Comparison of ENCODE assay signal across 8 mouse cellular contexts in genomic region chr12:91326104-91326503, GRCm38 (mm10). TPM values are rescaled to one million over a fixed set of nuclear protein-coding genes. Genes with fewer than 3 reads are reported as not detected.
A peak's percentile ranks its signal among the peaks of the same experiment; 100 is the strongest.
DNase-seq lines count a peak whose midpoint lies in the region; ATAC-seq and TF ChIP-seq lines count a peak whose summit lies in the region.

No protein-coding gene starts in this region.

- no peaks in the 10 kb centered on the region for H3K36me3 ChIP-seq in heart, postnatal 0 days (replicated peaks; ENCODE audit: control insufficient read depth, insufficient read depth, low read length)
- H3K36me3 ChIP-seq in midbrain, embryonic 16.5 days (ENCODE audit: control insufficient read depth, insufficient read depth, low read length): no peaks in the 10 kb centered on the region

- ATAC-seq in heart, postnatal 0 days (ENCODE audit: insufficient read depth, low read depth): no peak
- peak; percentile 72; the same call in 1 of the 2 replicates for ATAC-seq in midbrain, embryonic 16.5 days

- intact Hi-C loops in heart, postnatal 25 days (cut with DNase I): no loop called here
- intact Hi-C loops in left cerebral cortex, postnatal 4 days (cut with DNase I): loop anchor here (10.0 kb wide), 2 partner anchors 1511 to 1821 kb away; no protein-coding TSS in a partner anchor

- no peak for TF ChIP-seq EP300 in heart, postnatal 0 days (IDR thresholded peaks at IDR 0.05; ENCODE audit: low read depth)

- whole genome bisulfite sequencing in heart, postnatal 0 days: 65% methylated on average over 6 of the region's 6 CpGs
- 35% methylated on average over 6 of the region's 6 CpGs for WGBS in midbrain, embryonic 16.5 days

- no peak overlapping the region for H3K27ac ChIP-seq in heart, postnatal 0 days (ENCODE audit: low read depth)
- no peak overlapping the region for H3K27ac ChIP-seq in midbrain, embryonic 16.5 days (ENCODE audit: low read length)

- no peak overlapping the region for H3K9ac ChIP-seq in heart, postnatal 0 days (replicated peaks; ENCODE audit: low read depth, low read length)
- no peak overlapping the region for H3K9ac ChIP-seq in midbrain, embryonic 16.5 days (ENCODE audit: low read depth, low read length)

- H3K4me3 ChIP-seq in heart, postnatal 0 days (ENCODE audit: low read depth, low read length): no peak overlapping the region
- H3K4me3 ChIP-seq in midbrain, embryonic 16.5 days (ENCODE audit: low read depth, low read length): no peak overlapping the region

- H3K4me1 ChIP-seq in heart, postnatal 0 days (ENCODE audit: control insufficient read depth, insufficient read depth): no peaks in the 10 kb centered on the region
- no peaks in the 10 kb centered on the region for H3K4me1 ChIP-seq in midbrain, embryonic 16.5 days (ENCODE audit: control insufficient read depth, insufficient read depth, low read length)

- no peaks in the 10 kb centered on the region for H3K27me3 ChIP-seq in heart, postnatal 0 days (ENCODE audit: control insufficient read depth, insufficient read depth, low read length)
- H3K27me3 ChIP-seq in midbrain, embryonic 16.5 days (ENCODE audit: control insufficient read depth, insufficient read depth, low read depth, low read length): no peaks in the 10 kb centered on the region

- no peaks in the 10 kb centered on the region for H3K9me3 ChIP-seq in heart, postnatal 0 days (replicated peaks; ENCODE audit: control insufficient read depth, low read length)
- no peaks in the 10 kb centered on the region for H3K9me3 ChIP-seq in midbrain, embryonic 16.5 days (replicated peaks; ENCODE audit: control insufficient read depth, low read length, poor library complexity, severe bottlenecking)

- no peak overlapping the region for H3K4me2 ChIP-seq in heart, postnatal 0 days (ENCODE audit: low read depth, low read length)
- no peak overlapping the region for H3K4me2 ChIP-seq in midbrain, embryonic 16.5 days (ENCODE audit: low read length)

- peak; percentile 51 for TF ChIP-seq CTCF in heart, postnatal 0 days (IDR thresholded peaks at IDR 0.05; ENCODE audit: low read depth)

- no peak for DNase-seq in heart, postnatal 0 days (ENCODE audit: low spot score)
- no peak for DNase-seq in heart, postnatal 25 days (ENCODE audit: low spot score)
- DNase-seq in CD4-positive, CD25-positive, alpha-beta regulatory T cell, adult 2 months (ENCODE audit: low read depth, low spot score): peak; percentile 54
- peak; percentile 38 for DNase-seq in c-Kit-positive CD71-negative TER-119-negative erythroid progenitor cells, embryonic 14.5 days (ENCODE audit: low read depth)
- DNase-seq in forelimb bud, embryonic 11.5 days (ENCODE audit: low read depth, low spot score): peak; percentile 45
- peak; percentile 45 for DNase-seq in left cerebral cortex, postnatal 4 days
- DNase-seq in testis, postnatal 10 days (ENCODE audit: low spot score): no peak

RNA-seq across cellular contexts. Expression of gene Cep128, which starts 58.1 kb away (rescaled TPM):
- total RNA-seq in heart, postnatal 0 days (2014; rRNA removed; ENCODE audit: low replicate concordance): 17.4 and 35.9 TPM in 2 replicates
- 15.1 and 17.5 TPM in 2 replicates for polyA plus RNA-seq in heart, postnatal 0 days (2015; fragmentation: Nextera tagmentation; extraction: Ambion mirVana)
- total RNA-seq in heart, postnatal 25 days (2021): 1 to 10 TPM; 8.3 to 9.1 TPM
- 1 to 10 TPM; 6.0 to 6.7 TPM for total RNA-seq in left cerebral cortex, postnatal 4 days (2021)
- 3.6 and 4.2 TPM in 2 replicates for polyA plus RNA-seq in midbrain, embryonic 16.5 days (2015; fragmentation: Nextera tagmentation; extraction: Ambion mirVana)

RNA-seq across cellular contexts. Expression of gene Tshr, which starts 58.3 kb away (rescaled TPM):
- total RNA-seq in heart, postnatal 0 days (2014; rRNA removed; ENCODE audit: low replicate concordance): not detected in 2 replicates
- polyA plus RNA-seq in heart, postnatal 0 days (2015; fragmentation: Nextera tagmentation; extraction: Ambion mirVana): 0.05 and 0.19 TPM in 2 replicates
- under 1 TPM; 0.05 to 0.36 TPM for total RNA-seq in heart, postnatal 25 days (2021)
- total RNA-seq in left cerebral cortex, postnatal 4 days (2021): 1 to 10 TPM; 5.5 to 6.6 TPM
- 0.35 and 0.43 TPM in 2 replicates for polyA plus RNA-seq in midbrain, embryonic 16.5 days (2015; fragmentation: Nextera tagmentation; extraction: Ambion mirVana)

Comparison
In these comparisons a context has a peak if more than half of its experiments do, and no peak if none do; other contexts are left out.
1. DNase-seq: peak in CD4-positive, CD25-positive, alpha-beta regulatory T cell, adult 2 months (single experiment), c-Kit-positive CD71-negative TER-119-negative erythroid progenitor cells, embryonic 14.5 days (single experiment), forelimb bud, embryonic 11.5 days (single experiment) and left cerebral cortex, postnatal 4 days (single experiment); none in heart, postnatal 0 days (single experiment), heart, postnatal 25 days (single experiment) and testis, postnatal 10 days (single experiment).